Comparison of ENCODE assay signal across 10 mouse cellular contexts in genomic region chr13:12160121-12160475, GRCm38 (mm10). TPM values are rescaled to one million over a fixed set of nuclear protein-coding genes. Genes with fewer than 3 reads are reported as not detected.
DNase-seq lines count a peak whose midpoint lies in the region; ATAC-seq lines count a peak whose summit lies in the region.
"Had no signal": no experiment of that assay in that cellular context is flagged by ENCODE, and none has a peak within 500 bp of the region (broad histone marks: within the 10 kb centered on the region; RNA-seq: fewer than 3 reads in every experiment).

No protein-coding gene starts in this region.

- H3K9me3 ChIP-seq in midbrain, embryonic 13.5 days: no peaks in the 10 kb centered on the region
- H3K9me3 ChIP-seq in midbrain, embryonic 10.5 days (replicated peaks): no peaks in the 10 kb centered on the region
- H3K9me3 ChIP-seq: liver, embryonic 13.5 days had no signal

- no peak overlapping the region for H3K9ac ChIP-seq in midbrain, embryonic 13.5 days (replicated peaks)
- H3K9ac ChIP-seq: liver, embryonic 13.5 days had no signal

- ATAC-seq in midbrain, embryonic 13.5 days: 0 out of 2 replicates have a peak, but pooled peaks have one; percentile 24
- peak; percentile 32; the same call in 1 of the 2 replicates for ATAC-seq in cerebellum, adult (ENCODE audit: insufficient number of reproducible peaks, low FRiP score, low TSS enrichment)
- ATAC-seq in inflammation-experienced regulatory T-cells, adult 6 months: no peak
- ATAC-seq: Patski had no signal

- no peak overlapping the region for H3K27ac ChIP-seq in midbrain, embryonic 13.5 days
- H3K27ac ChIP-seq in midbrain, embryonic 10.5 days (replicated peaks): no peak overlapping the region
- H3K27ac ChIP-seq: liver, embryonic 13.5 days had no signal

- H3K36me3 ChIP-seq in midbrain, embryonic 13.5 days: no peaks in the 10 kb centered on the region
- H3K36me3 ChIP-seq in midbrain, embryonic 10.5 days: no peaks in the 10 kb centered on the region
- H3K36me3 ChIP-seq: liver, embryonic 13.5 days had no signal

- H3K4me3 ChIP-seq in midbrain, embryonic 13.5 days (replicated peaks): no peak overlapping the region
- H3K4me3 ChIP-seq in midbrain, embryonic 10.5 days: no peak overlapping the region
- H3K4me3 ChIP-seq: liver, embryonic 13.5 days had no signal

- no peak overlapping the region for H3K4me2 ChIP-seq in midbrain, embryonic 13.5 days (replicated peaks)
- H3K4me2 ChIP-seq: liver, embryonic 13.5 days had no signal

- no peak for DNase-seq in midbrain, embryonic 10.5 days (ENCODE audit: low spot score)
- DNase-seq in heart, adult 18-20 months: peak; percentile 27 to 60
- peak; percentile 86 to 88 for DNase-seq in kidney, postnatal 25 days
- DNase-seq in spleen, postnatal 10 days (ENCODE audit: low spot score in 2 of 2): no peak
- no peak for DNase-seq in layer of hippocampus, adult 8-10 months (ENCODE audit: low spot score in 2 of 2)
- DNase-seq: liver, embryonic 13.5 days had no signal

- WGBS in midbrain, embryonic 13.5 days: 87% methylated on average over 3 of the region's 3 CpGs
- WGBS in midbrain, embryonic 10.5 days: 84% methylated on average over 3 of the region's 3 CpGs

- H3K4me1 ChIP-seq in midbrain, embryonic 13.5 days (replicated peaks): peaks cover 12% of the 10 kb centered on the region
- H3K4me1 ChIP-seq in midbrain, embryonic 10.5 days: peaks cover 11% of the 10 kb centered on the region; the same call in 1 of the 2 replicates
- H3K4me1 ChIP-seq: liver, embryonic 13.5 days had no signal

- no peaks in the 10 kb centered on the region for H3K27me3 ChIP-seq in midbrain, embryonic 13.5 days
- H3K27me3 ChIP-seq in midbrain, embryonic 10.5 days (ENCODE audit: low read depth, poor library complexity, severe bottlenecking): no peaks in the 10 kb centered on the region
- H3K27me3 ChIP-seq: liver, embryonic 13.5 days had no signal

RNA-seq across cellular contexts. Expression of gene Ryr2, which starts 53.4 kb away (rescaled TPM):
- 2.5 and 2.7 TPM in 2 replicates for polyA plus RNA-seq in midbrain, embryonic 13.5 days (2015; fragmentation: Nextera tagmentation; extraction: Ambion mirVana)
- polyA plus RNA-seq in midbrain, embryonic 10.5 days (2016; fragmentation: Nextera tagmentation; extraction: Ambion mirVana): 0.07 and 0.31 TPM in 2 replicates
- total RNA-seq in heart, adult 18-20 months (2021): 1,000 to 10,000 TPM in 1 of 2 experiments, 100 to 1,000 TPM in 1; 887 to 1,008 TPM
- not detected for polyA plus RNA-seq in inflammation-experienced regulatory T-cells, adult 6 months (2017; shearing (Covaris generic))
- total RNA-seq in layer of hippocampus, adult 8-10 months (2022): 100 to 1,000 TPM; 185 to 255 (median 214) TPM
- polyA plus RNA-seq: Patski had no signal

Comparison
In these comparisons a context has a peak if more than half of its experiments do, and no peak if none do; other contexts are left out.
1. DNase-seq: peak in heart, adult 18-20 months (2 of 2) and kidney, postnatal 25 days (2 of 2); none in midbrain, embryonic 10.5 days (single experiment), spleen, postnatal 10 days (0 of 2) and layer of hippocampus, adult 8-10 months (0 of 2).